Mouse (Mus musculus): ENCODE data around the gene Sar1b.
"Not testable (repeated sequence)": the region's sequence is repeated elsewhere in the genome, so short reads cannot be mapped to it uniquely, and the experiment has no call there.

Gene Sar1b

DNA sequence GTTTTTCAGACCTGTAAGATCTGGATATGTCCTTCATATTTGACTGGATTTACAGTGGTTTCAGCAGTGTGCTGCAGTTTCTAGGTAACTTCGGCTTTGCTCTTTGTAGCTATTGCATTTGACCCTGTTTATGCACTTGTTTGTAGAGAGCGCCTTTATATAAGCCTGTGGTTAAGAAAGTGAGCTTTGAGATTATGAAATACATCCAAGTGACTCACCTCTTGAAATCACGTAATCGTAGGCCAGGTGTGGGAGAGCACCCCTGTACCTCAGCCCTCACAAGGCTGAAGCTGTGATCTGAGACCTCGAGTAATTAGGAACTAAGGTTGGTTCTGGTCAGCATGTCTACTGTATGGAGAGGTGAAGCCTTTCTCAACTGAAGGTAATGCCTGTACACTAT lies 14.0 kb downstream of the Sar1b start:
- no peak for DNase-seq (ENCODE audit: low spot score in 2 of 2)

DNA sequence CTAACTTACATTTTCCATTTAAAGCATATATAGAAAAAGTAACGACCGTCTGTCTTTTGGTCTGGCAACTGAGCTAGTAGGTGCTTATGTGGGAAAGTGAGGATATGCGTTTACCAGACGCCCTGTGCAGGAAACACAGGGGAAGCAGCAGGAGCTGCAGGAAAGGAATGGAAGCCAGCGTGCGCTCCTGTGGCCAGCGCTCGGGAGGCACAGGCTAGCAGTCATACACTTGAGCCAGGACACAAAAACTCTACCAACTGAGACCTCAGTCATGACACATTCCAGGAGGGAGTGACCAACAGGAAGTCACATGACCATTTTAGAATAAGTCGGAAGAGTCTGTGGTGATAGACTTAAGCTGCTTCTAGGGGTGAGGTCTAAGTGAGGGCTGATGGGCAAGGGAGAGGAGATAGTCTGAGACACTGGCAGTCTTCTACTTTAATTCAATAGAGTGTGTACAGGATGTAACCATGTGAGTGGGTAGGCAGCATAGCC lies 17.3 kb downstream of the Sar1b start:
- no peak for DNase-seq (ENCODE audit: low spot score in 2 of 2)

GRCm38 (mm10) chr11:51782721-51783120 lies 19.2 kb downstream of the Sar1b start:
- DNase-seq (ENCODE audit: low spot score in 2 of 2): no peak

DNA sequence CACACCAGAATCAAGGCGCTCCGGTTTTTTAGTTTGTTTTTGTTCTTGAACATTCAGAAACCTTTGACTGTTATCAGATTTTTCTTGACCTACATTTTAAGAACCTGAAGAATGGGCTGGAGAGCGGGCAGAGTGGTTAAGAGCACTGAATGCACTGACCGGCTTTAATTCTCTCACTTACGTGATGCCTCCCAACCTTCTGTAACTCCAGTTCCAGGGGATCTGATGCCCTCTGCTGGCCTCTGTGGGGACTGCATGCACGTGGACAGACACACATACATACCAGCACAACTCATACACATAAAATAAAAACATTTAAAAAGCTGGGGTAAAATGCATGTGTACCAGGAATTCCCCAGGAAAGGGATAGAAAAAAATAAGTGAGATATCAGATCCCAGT lies 22.4 kb downstream of the Sar1b start:
- DNase-seq (ENCODE audit: low spot score in 2 of 2): peak in 1 of 2 experiments; percentile 39

DNA sequence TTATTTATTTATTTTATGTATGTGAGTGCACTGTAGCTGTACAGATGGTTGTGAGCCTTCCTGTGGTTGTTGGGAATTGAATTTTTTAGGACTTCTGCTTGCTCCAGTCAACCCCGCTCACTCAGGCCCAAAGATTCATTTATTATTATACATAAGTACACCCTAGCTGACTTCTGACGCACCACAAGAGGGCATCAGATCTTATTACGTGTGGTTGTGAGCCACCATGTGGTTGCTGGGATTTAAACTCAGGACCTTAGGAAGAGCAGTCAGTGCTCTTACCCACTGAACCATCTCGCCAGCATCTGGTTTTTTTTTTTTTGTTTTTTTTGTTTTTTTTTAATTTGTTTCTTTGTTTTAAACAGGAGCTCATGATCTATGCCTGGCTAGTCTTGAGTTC lies 26.2 kb downstream of the Sar1b start:
- DNase-seq (ENCODE audit: low spot score in 2 of 2): not testable (repeated sequence)

DNA sequence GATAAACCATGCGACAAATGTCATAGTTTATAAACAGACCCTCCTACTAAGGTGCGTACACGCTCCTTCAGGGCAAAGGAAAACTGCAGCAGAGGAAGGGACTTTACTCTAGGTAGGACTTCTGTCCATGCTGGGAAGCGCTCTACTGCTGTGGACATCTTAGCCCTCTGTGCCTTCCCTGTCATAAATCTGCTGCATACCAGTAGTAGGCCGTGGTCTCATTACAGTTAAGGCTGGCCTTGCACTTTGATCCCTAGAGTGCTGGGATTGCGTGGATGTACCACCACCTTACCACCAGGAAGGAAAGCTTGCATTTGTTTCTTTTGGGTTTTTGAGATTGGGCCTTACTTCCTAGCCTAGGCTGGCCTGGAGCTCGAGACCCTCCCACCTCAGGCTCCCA lies 27.2 kb downstream of the Sar1b start:
- DNase-seq (ENCODE audit: low spot score in 2 of 2): no peak

DNA sequence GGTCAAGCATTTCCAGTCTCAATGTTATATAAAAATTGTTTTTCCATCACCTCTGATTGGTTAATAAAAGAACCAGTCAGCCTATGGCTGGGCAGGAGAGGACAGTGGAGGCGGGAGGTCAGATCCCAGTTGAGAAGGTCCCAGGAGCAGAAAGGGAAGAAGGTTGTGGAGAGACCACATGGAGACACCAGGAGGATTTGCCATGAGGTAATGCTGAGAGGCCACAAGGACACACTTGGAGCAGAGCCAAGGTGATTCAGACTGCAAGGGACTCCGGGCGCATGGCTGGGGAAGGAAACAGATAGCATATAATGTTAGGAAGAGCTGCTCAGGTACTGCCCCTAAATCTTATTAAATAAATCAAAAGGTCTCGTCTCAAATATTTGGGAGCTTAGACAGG lies 32.8 kb downstream of the Sar1b start:
- no peak for DNase-seq (ENCODE audit: low spot score in 2 of 2)

GRCm38 (mm10) chr11:51800634-51801325 lies 37.3 kb downstream of the Sar1b start:
- DNase-seq (ENCODE audit: low spot score in 2 of 2): peak; percentile 69 to 80

- DNase-seq (ENCODE audit: low spot score in 2 of 2): peak; percentile 83 to 89
These were observed 41.9 kb downstream of the Sar1b start for GRCm38 (mm10) chr11:51805221-51805981.

DNA sequence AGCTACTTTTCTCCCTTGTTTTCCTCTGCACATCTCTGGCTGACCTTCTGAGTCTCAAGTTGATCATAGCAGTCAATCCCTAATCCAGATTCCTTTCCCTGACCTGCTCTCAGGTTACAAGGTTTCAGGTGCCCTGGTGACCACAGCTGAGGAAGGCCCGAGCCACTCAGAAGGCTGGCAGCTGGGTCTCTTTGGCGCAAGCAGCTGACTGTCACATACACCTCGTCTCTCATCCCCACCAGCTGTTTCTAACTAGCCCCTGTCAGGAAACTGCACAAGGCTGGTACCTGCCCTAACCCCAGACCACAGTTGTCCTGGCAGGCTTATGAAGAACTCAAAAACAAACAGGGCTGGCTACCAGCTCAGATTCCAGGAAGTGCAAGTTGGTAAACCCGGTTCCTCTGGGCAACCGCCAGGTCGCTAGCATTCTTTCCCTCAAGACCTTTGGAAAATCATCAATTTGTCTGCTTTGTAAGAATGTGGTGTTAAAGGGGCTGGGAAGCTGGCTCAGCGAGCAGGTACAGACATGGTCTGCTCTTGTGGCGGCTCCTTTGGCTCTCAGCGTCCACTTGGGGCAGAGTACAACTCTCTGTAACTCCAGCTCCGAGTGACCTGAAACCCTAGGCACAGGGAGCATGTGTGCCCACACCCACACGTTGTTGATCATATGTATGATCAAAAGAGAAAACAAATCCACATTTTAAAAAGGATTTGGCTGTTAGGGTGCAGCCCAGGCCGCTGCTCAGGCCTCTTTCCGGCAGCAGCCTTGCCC lies 43.8 kb downstream of the Sar1b start:
- DNase-seq (ENCODE audit: low spot score in 2 of 2): no peak

- DNase-seq (ENCODE audit: low spot score in 2 of 2): peak in 1 of 2 experiments; percentile 62
These were observed 46.2 kb downstream of the Sar1b start for GRCm38 (mm10) chr11:51809632-51810224.

DNA sequence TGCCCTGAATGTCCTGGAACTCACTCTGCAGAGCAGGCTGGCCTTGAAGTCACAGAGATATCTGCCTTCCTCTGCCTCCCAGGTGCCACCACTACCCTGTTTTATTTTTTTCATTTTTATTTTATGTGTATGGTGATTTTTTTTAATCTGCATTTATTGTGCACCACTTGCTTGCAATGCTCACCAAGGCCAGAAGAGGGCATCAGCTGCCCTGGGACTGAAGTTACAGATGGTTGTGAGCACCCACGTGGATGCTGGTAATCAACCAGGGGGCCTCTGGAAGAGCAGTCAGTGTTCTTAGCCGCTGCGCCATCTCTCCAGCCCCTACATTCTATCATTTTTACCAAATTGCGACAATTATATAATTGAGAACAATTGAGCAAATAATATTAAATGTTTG lies 47.7 kb downstream of the Sar1b start:
- no peak for DNase-seq (ENCODE audit: low spot score in 2 of 2)

GRCm38 (mm10) chr11:51812022-51812546 lies 48.6 kb downstream of the Sar1b start:
- DNase-seq (ENCODE audit: low spot score in 2 of 2): no peak

DNA sequence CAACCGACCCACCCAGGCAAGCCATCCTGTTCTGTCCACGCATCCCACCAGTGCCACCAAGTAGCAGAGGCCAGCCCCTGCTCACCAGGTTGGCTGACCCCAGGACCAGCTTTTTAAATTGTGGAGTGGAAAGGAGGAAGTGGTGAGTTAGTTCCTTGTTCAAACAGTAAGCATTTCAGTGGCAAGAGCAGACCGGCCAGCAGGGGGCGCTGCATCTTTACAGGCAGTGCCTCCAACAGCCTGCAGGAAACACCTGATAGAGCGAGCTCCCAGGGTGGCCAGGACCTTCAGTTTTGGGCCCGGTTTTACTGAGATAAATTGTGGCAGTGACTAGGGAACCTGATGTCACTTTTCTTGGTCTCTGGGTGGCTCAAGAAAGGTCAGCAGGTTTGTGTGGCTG lies 54.3 kb downstream of the Sar1b start:
- peak; percentile 88 to 93 for DNase-seq (ENCODE audit: low spot score in 2 of 2)

DNA sequence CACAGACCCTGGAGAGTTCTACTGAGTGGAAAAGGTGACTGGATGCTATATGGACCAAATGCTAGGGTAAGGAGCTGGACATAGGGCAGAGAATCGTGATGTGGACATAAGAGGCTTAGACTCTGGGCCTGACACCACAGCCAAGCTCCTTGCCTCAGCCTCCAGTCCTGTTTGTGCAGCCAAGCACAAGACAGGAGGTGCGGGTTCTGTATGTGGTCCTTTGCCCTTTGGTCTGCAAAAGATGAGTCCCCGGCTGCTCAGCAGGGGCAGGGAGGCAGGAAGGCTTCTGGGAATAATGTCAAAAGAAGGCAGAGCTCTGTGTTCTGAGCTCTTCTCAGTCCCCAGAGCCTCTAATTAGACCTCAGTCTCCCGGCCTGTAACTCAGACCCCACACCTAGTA lies 55.4 kb downstream of the Sar1b start:
- no peak for DNase-seq (ENCODE audit: low spot score in 2 of 2)

DNA sequence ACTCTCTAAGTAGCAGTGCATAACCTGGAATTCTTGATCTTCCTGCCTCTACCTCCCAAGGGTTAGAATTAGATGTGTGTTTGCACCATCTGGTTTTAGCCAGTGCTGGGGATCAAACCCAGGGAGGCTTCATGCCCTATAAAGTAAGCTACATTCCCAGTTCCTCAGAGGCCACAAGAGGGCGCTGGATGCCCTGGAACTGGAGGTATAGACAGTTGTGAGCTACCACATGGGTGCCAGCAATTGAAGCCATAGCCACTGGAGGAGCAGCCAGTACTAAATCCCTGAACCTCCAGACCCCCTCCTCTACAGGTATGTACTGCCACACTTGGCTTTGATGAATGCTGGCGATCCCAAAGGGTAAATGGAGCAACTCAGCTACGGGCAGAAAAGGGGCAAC lies 56.5 kb downstream of the Sar1b start:
- DNase-seq (ENCODE audit: low spot score in 2 of 2): no peak

GRCm38 (mm10) chr11:51820861-51821260 lies 57.4 kb downstream of the Sar1b start:
- DNase-seq (ENCODE audit: low spot score in 2 of 2): peak; percentile 62 to 80

DNA sequence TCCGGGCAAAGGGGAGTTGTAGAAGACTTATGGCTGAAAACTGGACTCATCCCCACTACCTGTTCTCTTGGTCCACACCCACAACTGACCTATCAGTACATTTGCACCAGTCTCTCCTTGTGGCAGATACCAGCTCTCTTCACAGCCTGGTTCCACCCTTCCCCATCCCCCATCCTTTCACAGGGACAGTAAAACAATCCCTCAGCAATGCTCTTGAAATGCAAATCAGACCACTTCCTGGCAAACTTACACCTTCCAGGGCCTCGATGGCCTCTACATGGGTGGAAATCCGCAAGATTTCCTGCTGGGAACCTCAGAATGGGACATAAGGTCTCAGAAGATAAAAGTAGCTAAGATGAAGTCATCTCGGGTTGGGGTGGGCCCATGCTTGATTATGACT lies 59.2 kb downstream of the Sar1b start:
- DNase-seq (ENCODE audit: low spot score in 2 of 2): no peak

- DNase-seq (ENCODE audit: low spot score in 2 of 2): no peak
These were observed 59.8 kb downstream of the Sar1b start for GRCm38 (mm10) chr11:51823271-51823670.

GRCm38 (mm10) chr11:51823963-51824753 lies 60.7 kb downstream of the Sar1b start:
- DNase-seq (ENCODE audit: low spot score in 2 of 2): no peak

DNA sequence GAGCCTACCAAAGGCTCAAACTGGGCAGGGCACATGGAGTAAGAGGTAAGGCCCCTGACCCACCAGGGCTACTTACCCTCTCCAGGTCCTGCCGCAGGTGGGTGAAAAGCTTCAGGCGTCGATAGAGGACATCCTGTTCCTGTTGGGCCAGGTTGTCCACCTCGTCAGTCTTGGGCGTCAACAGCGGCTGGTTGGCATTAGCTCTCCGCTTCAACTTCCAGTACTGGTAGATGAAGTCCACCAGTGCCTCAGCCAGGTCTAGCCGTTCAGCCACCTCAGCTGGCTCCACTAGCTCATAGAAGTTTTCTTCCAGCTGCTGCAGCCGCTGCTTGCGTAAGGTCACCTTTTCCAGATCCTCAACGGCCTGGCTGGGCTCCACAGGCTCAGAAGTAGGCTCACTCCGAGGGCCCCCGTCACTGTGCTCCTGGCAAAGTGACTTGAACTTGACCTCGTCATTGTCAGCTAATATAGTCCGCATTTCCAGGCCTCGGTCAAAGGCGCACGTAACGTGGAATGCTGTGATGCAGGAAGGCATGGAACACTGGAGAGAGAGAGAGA lies 61.5 kb downstream of the Sar1b start:
- DNase-seq (ENCODE audit: low spot score in 2 of 2): no peak
